Mouse (Mus musculus) thymus, adult 2 months (tissue): ENCODE measurements around the gene Tas2r119.

Source experiments
- CTCF ChIP-seq: fragments of 200-500 bp; IDR thresholded peaks from 2 replicates; pipeline ENCODE4 v1.5.1; 2012; ENCODE audit warnings: mild to moderate bottlenecking, control low read depth, low read length, moderate library complexity, borderline replicate concordance; ENCODE audit not compliant: control insufficient read depth, poor library complexity, insufficient read depth; ENCODE audit errors: extremely low read depth
- POLR2A ChIP-seq: fragments of 200-500 bp; IDR thresholded peaks from 2 replicates; pipeline ENCODE4 v1.6.1; 2012; ENCODE audit warnings: mild to moderate bottlenecking, low read length, control low read depth, moderate library complexity; ENCODE audit not compliant: control insufficient read depth, poor library complexity, insufficient read depth; ENCODE audit errors: extremely low read depth

DNA sequence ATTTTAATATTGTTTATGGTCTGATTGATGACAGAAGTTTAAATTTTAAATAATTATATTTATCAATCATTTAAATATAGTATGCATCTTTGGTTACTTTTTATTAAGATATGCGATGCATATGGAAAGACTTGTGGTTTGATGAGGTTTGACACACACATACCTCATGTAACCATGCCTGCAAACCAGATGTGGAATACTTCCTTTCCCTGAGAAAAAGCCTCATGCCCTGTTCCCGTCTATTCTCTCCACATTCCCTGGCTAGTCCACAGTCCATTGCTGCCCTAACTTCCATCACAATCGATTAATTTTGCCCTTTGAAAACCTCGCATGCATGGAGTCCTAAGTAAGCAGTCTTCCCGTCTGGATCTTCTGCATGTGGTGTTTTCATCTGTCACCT lies 21.0 kb upstream of the Tas2r119 start:
- TF ChIP-seq POLR2A (no peak), CTCF (no peak)
